Mouse (Mus musculus) T-helper 2 cell (primary cell): ENCODE results near the gene Rad23b.

Experiments
- in situ Hi-C: fragments of 300-600 bp; cut with MboI, MseI; formaldehyde crosslinking; loops from one replicate; pipeline ENCODE4 v1.15.1; 2025; ENCODE audit warnings: high pct_unique_total_duplicates

The Rad23b gene

GRCm38 (mm10) chr4:55354038-55354437, 4.2 kb downstream of the Rad23b start:
- in situ Hi-C loops = loop anchor here (10.0 kb wide), 1 partner anchor 181 kb away; the partner anchor contains the start of gene Klf4

DNA sequence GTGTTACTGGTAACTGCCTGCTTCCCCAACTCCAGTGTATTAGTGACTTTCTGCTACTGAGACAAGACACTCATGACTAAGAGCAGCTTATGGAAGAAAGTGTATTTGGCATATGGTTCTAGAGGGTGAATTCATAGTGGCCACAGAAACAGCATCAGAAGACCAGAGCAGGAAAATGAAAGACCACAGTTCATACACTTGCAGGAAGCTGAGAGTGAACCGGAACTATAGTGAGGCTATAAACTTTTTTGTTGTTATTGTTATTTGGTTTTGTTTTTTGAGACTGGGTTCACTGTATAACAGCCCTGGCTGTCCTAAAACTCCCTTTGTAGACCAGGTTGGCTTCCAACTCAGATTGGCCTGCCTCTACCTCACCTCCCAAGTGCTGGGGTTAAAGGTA, 6.0 kb downstream of the Rad23b start:
- in situ Hi-C loops = loop anchor here (10.0 kb wide), 1 partner anchor 179 kb away; the partner anchor contains the start of gene Klf4

DNA sequence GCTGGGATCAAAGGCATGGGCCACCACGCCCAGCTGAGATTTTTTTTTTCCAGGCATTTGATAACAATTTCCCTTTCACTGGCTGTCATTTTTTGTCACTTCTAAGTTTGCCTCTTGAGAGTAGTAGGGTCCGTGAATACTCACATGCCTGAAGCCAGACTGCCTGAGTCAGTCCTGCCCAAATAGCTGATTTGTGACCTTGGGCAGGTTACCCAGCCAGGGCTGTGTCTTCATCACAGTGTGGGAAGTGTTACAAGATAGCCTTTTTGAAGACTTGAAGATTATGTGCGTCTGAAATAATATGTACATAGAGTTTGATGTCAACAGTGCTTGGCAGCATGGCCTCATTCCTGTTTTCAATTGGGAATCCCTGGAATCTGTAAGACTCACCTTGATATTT, 6.9 kb downstream of the Rad23b start:
- in situ Hi-C loops = loop anchor here (10.0 kb wide), 1 partner anchor 178 kb away; the partner anchor contains the start of gene Klf4

GRCm38 (mm10) chr4:55363866-55364265, 14.0 kb downstream of the Rad23b start:
- in situ Hi-C loops = no loop called here

DNA sequence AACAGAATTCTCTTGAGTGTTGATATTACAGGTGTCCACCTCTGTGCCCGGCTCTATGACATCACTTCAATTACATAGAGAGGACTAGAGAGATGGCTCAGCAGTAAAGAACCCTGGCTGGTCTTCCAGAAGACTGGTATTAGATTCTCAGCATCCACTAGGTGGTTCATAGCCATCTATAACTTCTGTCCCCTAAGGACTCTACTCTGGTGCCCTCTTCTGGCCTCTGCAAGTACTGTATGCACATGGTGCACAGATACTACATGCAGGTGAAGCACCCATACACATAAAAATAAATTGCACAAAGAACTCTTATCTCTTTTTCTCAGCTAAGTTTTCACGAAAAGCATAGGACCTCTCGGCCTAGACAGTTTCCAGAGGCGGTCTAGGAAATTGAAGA, 14.5 kb downstream of the Rad23b start:
- in situ Hi-C loops = no loop called here

- in situ Hi-C loops = no loop called here
Observed at GRCm38 (mm10) chr4:55366014-55366413, 16.2 kb downstream of the Rad23b start.

DNA sequence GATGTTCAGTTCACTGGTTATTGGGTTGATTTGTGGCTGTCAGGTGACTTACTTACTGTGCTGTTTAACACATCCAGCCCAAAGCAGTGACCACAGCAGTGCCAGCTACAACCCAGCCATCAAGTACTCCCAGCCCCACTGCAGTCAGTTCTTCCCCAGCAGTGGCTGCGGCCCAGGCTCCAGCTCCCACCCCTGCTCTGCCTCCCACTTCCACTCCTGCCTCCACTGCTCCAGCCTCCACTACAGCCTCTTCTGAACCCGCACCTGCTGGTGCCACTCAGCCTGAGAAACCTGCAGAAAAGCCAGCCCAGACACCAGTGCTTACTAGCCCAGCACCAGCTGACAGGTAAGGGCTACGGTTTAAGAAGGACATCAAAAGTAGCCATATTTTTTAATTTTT, 20.3 kb downstream of the Rad23b start:
- in situ Hi-C loops = no loop called here

DNA sequence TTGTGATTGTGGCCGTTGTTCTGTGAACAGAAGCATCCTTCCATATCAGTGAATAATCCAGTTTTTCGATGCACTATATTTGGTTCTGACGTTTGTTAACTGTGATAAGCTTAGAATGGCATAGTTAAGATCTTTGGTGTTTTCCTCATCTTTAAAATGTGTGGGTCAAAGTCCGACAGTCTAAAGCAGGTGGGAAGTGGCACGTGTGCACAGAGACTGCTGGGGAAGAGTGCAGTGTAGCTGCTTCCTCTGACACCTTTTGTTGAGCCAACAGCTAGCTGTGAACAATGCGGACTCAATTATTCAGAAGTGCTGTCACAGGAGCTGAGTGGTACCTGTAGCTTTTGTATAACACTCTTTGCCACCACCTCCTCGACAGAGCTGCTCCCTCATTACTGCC, 21.5 kb downstream of the Rad23b start:
- in situ Hi-C loops = no loop called here

- in situ Hi-C loops = loop anchor here (25.0 kb wide), 1 partner anchor 1555 kb away; the partner anchor contains the start of gene Tmem245
Observed at GRCm38 (mm10) chr4:55382350-55382749, 32.5 kb downstream of the Rad23b start.

- in situ Hi-C loops = loop anchor here (25.0 kb wide), 1 partner anchor 1551 kb away; the partner anchor contains the start of gene Tmem245
Observed at GRCm38 (mm10) chr4:55386768-55387167, 36.9 kb downstream of the Rad23b start.

DNA sequence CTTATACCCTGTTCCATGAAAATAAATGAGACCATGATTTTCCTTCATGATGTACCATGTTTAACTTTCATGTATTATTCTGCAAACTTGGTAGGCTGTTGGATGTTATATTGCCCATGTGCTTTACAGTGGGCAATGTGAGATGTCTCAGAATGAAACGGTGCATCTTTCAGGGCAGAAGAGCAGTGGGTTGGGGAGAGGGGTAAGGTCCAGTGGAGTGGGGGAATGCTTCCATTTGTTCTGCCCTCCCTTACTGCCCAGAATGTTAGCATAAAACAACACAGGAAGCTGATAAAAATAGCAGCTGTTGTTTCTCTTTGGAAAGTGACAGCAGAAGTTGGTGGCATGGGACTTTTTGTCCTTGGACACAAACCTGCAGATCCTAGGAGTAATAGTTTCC, 41.6 kb downstream of the Rad23b start:
- in situ Hi-C loops = loop anchor here (25.0 kb wide), 1 partner anchor 1546 kb away; the partner anchor contains the start of gene Tmem245

- in situ Hi-C loops = loop anchor here (25.0 kb wide), 1 partner anchor 1545 kb away; the partner anchor contains the start of gene Tmem245
Observed at GRCm38 (mm10) chr4:55392445-55392844, 42.6 kb downstream of the Rad23b start.

GRCm38 (mm10) chr4:55397911-55398762, 48.3 kb downstream of the Rad23b start:
- in situ Hi-C loops = loop anchor here (25.0 kb wide), 1 partner anchor 1539 kb away; the partner anchor contains the start of gene Tmem245

DNA sequence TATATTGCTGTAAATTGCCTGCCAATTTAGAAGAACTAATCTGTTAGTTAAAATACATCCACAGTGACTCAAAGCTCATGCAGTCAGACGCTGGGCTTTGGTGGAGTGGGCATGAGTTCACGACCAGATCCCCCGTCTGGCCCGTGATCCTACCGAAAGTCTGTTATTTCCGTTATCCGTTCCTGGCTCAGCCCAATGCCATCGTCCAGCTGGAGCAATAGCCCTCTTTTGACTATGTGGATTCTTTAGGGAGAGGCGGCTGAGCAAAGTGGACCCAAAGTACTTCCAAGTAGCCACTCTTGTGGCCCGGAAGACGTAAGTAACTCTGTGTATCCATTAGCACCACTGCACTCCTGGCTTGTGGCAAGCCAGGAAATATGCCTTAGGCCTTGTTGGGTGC, 49.1 kb downstream of the Rad23b start:
- in situ Hi-C loops = loop anchor here (25.0 kb wide), 1 partner anchor 1538 kb away; the partner anchor contains the start of gene Tmem245

GRCm38 (mm10) chr4:55405329-55405728, 55.5 kb downstream of the Rad23b start:
- in situ Hi-C loops = loop anchor here (5.0 kb wide), 1 partner anchor 47 kb away; no protein-coding TSS in a partner anchor

- in situ Hi-C loops = loop anchor here (5.0 kb wide), 1 partner anchor 46 kb away; no protein-coding TSS in a partner anchor
Observed at GRCm38 (mm10) chr4:55406558-55406957, 56.7 kb downstream of the Rad23b start.

- in situ Hi-C loops = loop anchor here (5.0 kb wide), 1 partner anchor 44 kb away; no protein-coding TSS in a partner anchor
Observed at GRCm38 (mm10) chr4:55408081-55408480, 58.2 kb downstream of the Rad23b start.

- in situ Hi-C loops = loop anchor here (5.0 kb wide), 1 partner anchor 43 kb away; no protein-coding TSS in a partner anchor
Observed at GRCm38 (mm10) chr4:55409025-55409424, 59.2 kb downstream of the Rad23b start.

DNA sequence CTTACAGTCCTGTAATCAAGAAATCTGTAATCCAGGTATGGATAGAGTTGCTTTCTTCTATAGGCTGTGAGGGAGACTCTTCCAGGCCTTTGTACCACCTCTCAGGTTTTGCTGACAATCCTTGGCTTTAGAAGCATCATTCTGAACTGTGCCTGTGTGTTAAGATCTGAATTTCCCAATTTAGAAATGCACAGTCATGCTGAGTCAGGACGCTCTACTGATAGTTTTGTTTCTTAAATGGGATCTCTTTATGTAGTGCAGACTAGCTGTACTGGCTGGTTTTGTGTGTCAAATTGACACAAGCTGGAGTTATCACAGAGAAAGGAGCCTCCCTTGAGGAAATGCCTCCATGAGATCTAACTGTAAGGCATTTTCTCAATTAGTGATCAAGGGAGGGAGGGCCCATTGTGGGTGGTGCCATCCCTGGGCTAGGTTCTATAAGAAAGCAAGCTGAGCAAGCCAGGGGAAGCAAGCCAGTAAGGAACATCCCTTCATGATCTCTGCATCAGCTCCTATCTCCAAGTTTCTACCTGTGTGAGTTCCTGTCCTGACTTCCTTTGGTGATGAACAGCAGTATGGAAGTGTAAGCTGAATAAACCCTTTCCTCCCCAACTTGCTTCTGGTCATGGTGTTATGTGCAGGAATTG, 59.9 kb downstream of the Rad23b start:
- in situ Hi-C loops = loop anchor here (5.0 kb wide), 1 partner anchor 43 kb away; no protein-coding TSS in a partner anchor

DNA sequence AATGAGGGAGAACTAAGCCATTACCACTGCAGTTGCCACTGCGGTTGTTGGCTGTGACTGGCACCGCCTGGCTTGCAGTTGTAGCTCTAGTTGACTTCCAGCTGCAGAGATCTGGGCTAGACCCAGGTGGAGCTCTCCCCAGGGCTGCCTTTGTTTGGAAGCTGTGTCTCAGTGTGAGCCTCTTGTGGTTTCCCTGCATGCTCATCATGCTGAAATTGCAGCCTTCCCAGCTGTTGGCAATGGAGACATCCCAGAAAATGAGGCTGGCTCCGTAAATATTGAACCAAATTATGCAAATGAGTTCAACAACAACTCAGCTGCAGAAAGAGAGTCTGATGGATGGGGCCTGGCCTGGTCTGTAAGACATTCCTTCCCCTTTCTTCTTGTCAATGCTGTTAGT, 66.0 kb downstream of the Rad23b start:
- in situ Hi-C loops = no loop called here

DNA sequence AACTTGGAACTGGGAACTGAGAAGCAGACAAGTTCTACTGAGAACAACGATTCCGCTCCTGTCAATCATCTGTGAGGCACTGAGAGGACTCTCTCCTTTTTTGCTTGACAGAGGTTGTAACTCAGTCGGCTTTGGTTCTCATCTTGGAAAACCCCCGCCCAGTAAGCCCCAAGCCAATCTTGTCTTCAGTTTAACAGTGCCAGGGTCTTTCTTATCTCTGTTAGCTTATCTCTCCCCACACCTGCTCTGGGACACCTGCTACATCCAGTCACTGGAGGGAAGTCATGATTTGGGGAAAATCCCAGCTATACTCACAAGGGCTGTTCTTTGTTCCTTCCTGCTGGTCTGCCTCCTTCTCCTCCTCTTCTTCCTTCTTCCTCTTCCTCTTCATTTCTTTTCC, 76.4 kb downstream of the Rad23b start:
- in situ Hi-C loops = no loop called here
